Mouse (Mus musculus): Measurements from ENCODE around the gene Xpo5. TPM values are rescaled to one million over a fixed set of nuclear protein-coding genes. Genes with fewer than 3 reads are reported as not detected.

Xpo5 gene
- polyA plus RNA-seq, 1 experiment from 2014 or later, result 42.8 TPM

GRCm38 (mm10) chr17:46268026-46268720 lies 65.6 kb downstream of the Xpo5 start:
- no peak for DNase-seq (ENCODE audit: low spot score)
- Histone ChIP-seq H3K4me1 (peaks cover 53% of the 10 kb centered on the region), H3K4me3 (no peak overlapping the region), H3K9me3 (no peaks in the 10 kb centered on the region), H3K27ac (no peak overlapping the region), H3K36me3 (peaks cover 88% of the 10 kb centered on the region), H3K27me3 (ENCODE audit: insufficient read depth, poor library complexity, severe bottlenecking) (no peaks in the 10 kb centered on the region)
- WGBS, result 65% methylated on average over 10 of the region's 10 CpGs

DNA sequence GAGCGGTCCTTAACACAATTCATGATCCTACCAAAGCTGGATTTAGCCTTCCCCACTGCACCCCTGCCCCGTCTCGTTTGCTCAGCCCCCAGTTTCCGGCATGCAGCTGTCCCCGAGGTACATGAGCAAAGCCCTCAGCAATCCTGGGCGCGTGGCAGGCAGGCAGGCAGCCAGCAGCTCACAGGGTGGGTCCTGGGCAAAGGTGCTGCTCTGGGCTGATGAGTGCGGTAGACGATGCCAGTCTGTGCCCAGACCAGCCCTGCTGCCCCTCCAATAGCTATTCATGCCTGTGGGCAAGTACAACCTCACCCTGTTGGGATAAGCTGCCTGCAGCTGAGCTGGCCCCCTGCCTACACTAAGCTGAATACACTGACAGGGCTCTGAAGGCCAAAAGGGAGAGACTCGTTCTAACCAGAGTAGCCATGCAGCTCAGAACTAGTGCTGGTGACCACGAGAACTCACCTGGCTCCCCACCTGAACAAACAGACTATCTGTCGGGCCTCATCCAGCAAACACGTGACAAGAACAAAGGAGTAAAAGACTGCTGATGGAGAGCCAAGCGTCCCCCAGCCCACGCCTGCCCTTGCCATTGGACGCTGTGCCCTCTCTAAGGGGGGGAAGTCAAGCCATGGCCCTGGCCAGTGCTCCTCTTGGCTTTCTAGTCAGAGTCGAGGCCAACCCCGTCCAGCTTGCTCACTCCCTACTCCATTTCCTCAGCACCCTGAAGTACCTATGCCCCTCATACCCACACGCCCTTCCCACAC lies 67.4 kb downstream of the Xpo5 start:
- Histone ChIP-seq H3K4me1 (peaks cover 67% of the 10 kb centered on the region), H3K27me3 (ENCODE audit: insufficient read depth, poor library complexity, severe bottlenecking) (no peaks in the 10 kb centered on the region), H3K9me3 (no peaks in the 10 kb centered on the region), H3K4me3 (no peak overlapping the region), H3K27ac (no peak overlapping the region), H3K36me3 (peaks cover 84% of the 10 kb centered on the region)
- 85% methylated on average over 19 of the region's 19 CpGs for WGBS
- no peak for DNase-seq (ENCODE audit: low spot score)

DNA sequence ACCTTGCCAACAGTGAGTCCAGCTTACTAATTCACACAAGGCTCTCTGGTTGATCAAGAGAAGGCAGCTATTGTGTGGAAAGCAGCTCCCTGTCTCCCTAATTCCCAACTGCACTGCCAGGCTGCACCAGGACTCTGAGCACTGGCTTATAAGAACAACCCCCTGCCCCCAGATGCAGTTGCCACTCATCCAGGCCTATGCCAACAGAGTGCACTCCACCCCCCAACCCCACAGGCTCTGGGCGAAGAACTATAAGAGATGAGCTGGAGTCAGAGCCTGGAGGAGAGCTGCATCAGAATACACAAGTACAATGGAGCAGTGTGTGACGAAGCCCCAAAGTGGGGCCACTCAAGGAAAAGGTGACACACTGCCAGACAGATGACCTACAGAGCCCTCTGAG lies 69.5 kb downstream of the Xpo5 start:
- WGBS, result 83% methylated on average over 2 of the region's 2 CpGs
- Histone ChIP-seq H3K4me3 (no peak overlapping the region), H3K27ac (no peak overlapping the region), H3K4me1 (peaks cover 64% of the 10 kb centered on the region), H3K27me3 (ENCODE audit: insufficient read depth, poor library complexity, severe bottlenecking) (no peaks in the 10 kb centered on the region), H3K36me3 (peaks cover 76% of the 10 kb centered on the region), H3K9me3 (no peaks in the 10 kb centered on the region)
- DNase-seq (ENCODE audit: low spot score), result no peak

DNA sequence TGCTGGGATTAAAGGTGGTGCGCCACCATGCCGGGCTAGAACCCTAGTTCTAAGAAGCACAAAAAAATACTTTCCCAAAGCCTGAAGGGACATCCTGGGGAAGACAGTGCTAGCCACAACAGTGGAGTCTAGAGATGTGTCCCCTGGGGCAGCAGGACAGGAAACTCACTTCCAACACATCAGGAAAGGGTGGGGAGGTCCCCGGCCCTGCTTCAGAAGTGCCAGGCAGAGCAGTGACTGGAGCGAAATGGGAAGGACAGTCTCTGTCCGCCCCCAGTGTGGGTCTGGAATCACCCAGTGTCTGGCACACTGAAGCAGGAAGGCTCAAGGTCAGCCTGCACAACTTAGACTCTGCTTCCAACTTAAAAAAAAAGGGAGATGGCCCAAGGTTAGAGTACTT lies 70.1 kb downstream of the Xpo5 start:
- no peak for DNase-seq (ENCODE audit: low spot score)
- Histone ChIP-seq H3K4me3 (no peak overlapping the region), H3K27ac (no peak overlapping the region), H3K4me1 (peaks cover 58% of the 10 kb centered on the region), H3K27me3 (ENCODE audit: insufficient read depth, poor library complexity, severe bottlenecking) (no peaks in the 10 kb centered on the region), H3K9me3 (no peaks in the 10 kb centered on the region), H3K36me3 (peaks cover 76% of the 10 kb centered on the region)
- 70% methylated on average over 5 of the region's 5 CpGs for WGBS

GRCm38 (mm10) chr17:46273803-46274236 lies 71.2 kb downstream of the Xpo5 start:
- DNase-seq (ENCODE audit: low spot score), result no peak
- Histone ChIP-seq H3K27me3 (ENCODE audit: insufficient read depth, poor library complexity, severe bottlenecking) (no peaks in the 10 kb centered on the region), H3K4me1 (peaks cover 54% of the 10 kb centered on the region), H3K4me3 (no peak overlapping the region), H3K36me3 (peaks cover 78% of the 10 kb centered on the region), H3K27ac (no peak overlapping the region), H3K9me3 (no peaks in the 10 kb centered on the region)
- 62% methylated on average over 1 of the region's 1 CpGs for WGBS

- H3K4me1 ChIP-seq, result peaks cover 51% of the 10 kb centered on the region
- H3K36me3 ChIP-seq, result peaks cover 77% of the 10 kb centered on the region
- H3K4me3 ChIP-seq, result no peak overlapping the region
- H3K9me3 ChIP-seq, result no peaks in the 10 kb centered on the region
- WGBS, result 73% methylated on average over 6 of the region's 6 CpGs
- DNase-seq (ENCODE audit: low spot score), result no peak
- no peaks in the 10 kb centered on the region for H3K27me3 ChIP-seq (ENCODE audit: insufficient read depth, poor library complexity, severe bottlenecking)
- no peak overlapping the region for H3K27ac ChIP-seq
Measured at GRCm38 (mm10) chr17:46274465-46274864, 71.9 kb downstream of the Xpo5 start.

DNA sequence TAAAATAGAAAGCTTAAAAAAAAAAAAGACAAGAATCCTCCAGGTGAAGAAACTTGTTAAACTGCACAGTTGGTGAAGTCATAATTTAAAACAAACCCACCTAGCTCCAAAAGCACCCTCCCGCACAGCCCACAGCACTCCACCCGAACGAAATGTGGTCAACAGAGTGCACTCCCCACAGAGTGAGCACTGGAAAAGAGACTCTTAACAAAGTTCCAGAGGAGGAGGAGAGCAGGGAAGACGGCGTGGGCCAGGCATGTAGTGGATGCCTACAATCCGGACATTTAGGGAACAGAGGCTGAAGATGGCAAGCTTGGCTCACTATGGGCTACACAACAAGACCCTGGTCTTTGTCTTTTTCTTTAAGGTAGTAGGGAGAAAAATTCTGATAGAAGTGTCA lies 72.5 kb downstream of the Xpo5 start:
- WGBS, result 82% methylated on average over 6 of the region's 6 CpGs
- no peaks in the 10 kb centered on the region for H3K9me3 ChIP-seq
- H3K36me3 ChIP-seq, result peaks cover 76% of the 10 kb centered on the region

DNA sequence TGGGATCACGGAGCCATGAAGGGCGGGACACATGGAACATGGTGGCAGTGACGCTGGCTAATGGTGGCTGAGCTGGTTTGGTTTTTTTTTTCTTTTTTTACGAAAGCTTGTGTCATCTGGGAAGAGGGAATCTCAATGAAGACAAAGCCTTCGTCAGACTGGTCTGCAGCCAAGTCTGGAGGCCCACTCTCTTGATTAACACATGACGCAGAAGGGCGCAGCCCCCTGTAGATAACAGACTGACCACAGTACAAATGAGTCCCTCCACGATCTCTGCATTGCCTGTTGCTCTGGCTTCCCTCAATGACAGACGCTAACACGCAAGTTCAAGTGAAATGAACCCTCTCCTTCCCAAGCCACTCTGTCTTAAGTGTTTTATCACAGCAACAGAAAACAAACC lies 72.9 kb downstream of the Xpo5 start:
- Histone ChIP-seq H3K9me3 (no peaks in the 10 kb centered on the region), H3K4me1 (peaks cover 44% of the 10 kb centered on the region), H3K36me3 (peaks cover 76% of the 10 kb centered on the region), H3K27me3 (ENCODE audit: insufficient read depth, poor library complexity, severe bottlenecking) (no peaks in the 10 kb centered on the region), H3K4me3 (no peak overlapping the region), H3K27ac (no peak overlapping the region)
- WGBS, result 67% methylated on average over 10 of the region's 10 CpGs
- no peak for DNase-seq (ENCODE audit: low spot score)

More for the DNA sequence above, 72.5 kb downstream of the Xpo5 start:
- H3K4me1 ChIP-seq, result peaks cover 45% of the 10 kb centered on the region
- H3K4me3 ChIP-seq, result no peak overlapping the region
- no peak for DNase-seq (ENCODE audit: low spot score)
- H3K27me3 ChIP-seq (ENCODE audit: insufficient read depth, poor library complexity, severe bottlenecking), result no peaks in the 10 kb centered on the region
- H3K27ac ChIP-seq, result no peak overlapping the region

GRCm38 (mm10) chr17:46277586-46277985 lies 75.0 kb downstream of the Xpo5 start:
- no peak overlapping the region for H3K27ac ChIP-seq
- 67% methylated on average over 4 of the region's 4 CpGs for WGBS
- peaks cover 48% of the 10 kb centered on the region for H3K4me1 ChIP-seq
- no peaks in the 10 kb centered on the region for H3K9me3 ChIP-seq
- no peaks in the 10 kb centered on the region for H3K27me3 ChIP-seq (ENCODE audit: insufficient read depth, poor library complexity, severe bottlenecking)
- H3K4me3 ChIP-seq, result no peak overlapping the region
- H3K36me3 ChIP-seq, result peaks cover 62% of the 10 kb centered on the region
- no peak for DNase-seq (ENCODE audit: low spot score)

DNA sequence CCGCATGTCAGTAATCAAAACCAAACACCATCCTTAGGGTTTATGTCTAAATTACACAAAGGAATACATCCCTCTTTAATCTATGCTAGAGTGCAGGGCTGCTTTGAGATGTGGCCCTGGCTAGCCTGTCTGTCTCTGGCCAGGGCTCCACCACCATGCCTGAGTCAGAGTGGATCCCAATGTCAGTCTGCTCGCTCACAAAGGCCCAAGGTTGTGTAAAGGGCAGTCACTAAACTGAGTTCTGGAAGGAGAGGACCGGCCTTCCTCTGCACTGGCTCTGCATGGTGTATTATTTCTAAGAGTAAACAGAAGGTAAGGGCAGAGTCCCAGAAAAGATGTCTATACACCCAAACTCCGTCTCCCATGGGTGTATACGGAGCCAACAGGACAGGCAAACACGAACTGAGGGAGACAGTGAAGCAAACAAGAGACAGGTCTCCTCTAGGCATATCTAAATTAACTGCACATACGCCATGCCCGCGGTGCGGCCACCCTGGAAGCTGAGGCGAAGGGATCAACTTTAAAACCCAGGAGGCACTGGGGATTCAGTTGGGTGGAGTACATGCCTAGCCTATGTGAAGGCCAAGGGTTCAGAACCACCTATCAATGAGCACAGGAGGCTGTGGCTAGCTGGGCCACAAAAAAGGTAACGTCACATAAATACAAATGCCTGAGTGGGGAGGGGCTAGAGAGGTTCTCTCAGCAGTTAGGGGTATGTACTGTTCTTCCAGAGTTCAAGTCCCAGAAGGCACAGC lies 75.6 kb downstream of the Xpo5 start:
- peaks cover 46% of the 10 kb centered on the region for H3K4me1 ChIP-seq

GRCm38 (mm10) chr17:46282483-46283123 lies 80.0 kb downstream of the Xpo5 start, which contains the start of gene Tjap1:
TSS of gene Tjap1 (minus strand) at chr17:46283026.
- peaks cover 29% of the 10 kb centered on the region for H3K36me3 ChIP-seq
- no peaks in the 10 kb centered on the region for H3K27me3 ChIP-seq (ENCODE audit: insufficient read depth, poor library complexity, severe bottlenecking)
- H3K27ac ChIP-seq, result peak within 1 kb of the TSS; percentile 94
- peak; percentile 96 for DNase-seq (ENCODE audit: low spot score)
- H3K4me1 ChIP-seq, result peaks cover 28% of the 10 kb centered on the region
- H3K9me3 ChIP-seq, result no peaks in the 10 kb centered on the region
- H3K4me3 ChIP-seq, result peak within 1 kb of the TSS; percentile 85
- WGBS, result under 1% methylated on average over 37 of the region's 37 CpGs

More for the DNA sequence above, 75.6 kb downstream of the Xpo5 start:
- no peaks in the 10 kb centered on the region for H3K9me3 ChIP-seq
- H3K36me3 ChIP-seq, result peaks cover 57% of the 10 kb centered on the region
- 0 out of 2 replicates have a peak overlapping the region, but pooled peaks have one; percentile 19 for H3K27ac ChIP-seq
- H3K4me3 ChIP-seq, result no peak overlapping the region
- DNase-seq (ENCODE audit: low spot score), result peak; percentile 69
- 87% methylated on average over 12 of the region's 12 CpGs for WGBS
- no peaks in the 10 kb centered on the region for H3K27me3 ChIP-seq (ENCODE audit: insufficient read depth, poor library complexity, severe bottlenecking)

- Histone ChIP-seq H3K9me3 (no peaks in the 10 kb centered on the region), H3K36me3 (peaks cover 24% of the 10 kb centered on the region), H3K27ac (peak overlapping the region; percentile 94; the same call in 1 of the 2 replicates), H3K4me3 (peak overlapping the region; percentile 85), H3K27me3 (ENCODE audit: insufficient read depth, poor library complexity, severe bottlenecking) (no peaks in the 10 kb centered on the region), H3K4me1 (peaks cover 30% of the 10 kb centered on the region)
- no peak for DNase-seq (ENCODE audit: low spot score)
- 23% methylated on average over 9 of the region's 9 CpGs for WGBS
Measured at GRCm38 (mm10) chr17:46283140-46283539, 80.6 kb downstream of the Xpo5 start.

Measured in heart, embryonic 10.5 days (tissue).